Comparison of ENCODE assay signal across 11 mouse cellular contexts in genomic region chr4:117409144-117410048, GRCm38 (mm10).
DNase-seq lines count a peak whose midpoint lies in the region; ATAC-seq lines count a peak whose summit lies in the region.
"Had no signal": no experiment of that assay in that cellular context is flagged by ENCODE, and none has a peak within 500 bp of the region (broad histone marks: within the 10 kb centered on the region; RNA-seq: fewer than 3 reads in every experiment).

No protein-coding gene starts in this region.

- H3K4me1 ChIP-seq in forebrain, embryonic 16.5 days (replicated peaks; ENCODE audit: control insufficient read depth, insufficient read depth, low read length): peaks cover 32% of the 10 kb centered on the region
- peaks cover 40% of the 10 kb centered on the region for H3K4me1 ChIP-seq in limb, embryonic 11.5 days (ENCODE audit: control insufficient read depth, insufficient read depth, low read length)

- no peaks in the 10 kb centered on the region for H3K36me3 ChIP-seq in forebrain, embryonic 16.5 days (ENCODE audit: control insufficient read depth, insufficient read depth)
- H3K36me3 ChIP-seq in limb, embryonic 11.5 days (ENCODE audit: control insufficient read depth, insufficient read depth, low read length): no peaks in the 10 kb centered on the region

- no peaks in the 10 kb centered on the region; the same call in 1 of the 2 replicates for H3K27me3 ChIP-seq in forebrain, embryonic 16.5 days (replicated peaks; ENCODE audit: control insufficient read depth, insufficient read depth, low read length)
- H3K27me3 ChIP-seq in limb, embryonic 11.5 days (ENCODE audit: control insufficient read depth, insufficient read depth, low read length): no peaks in the 10 kb centered on the region

- H3K4me3 ChIP-seq in forebrain, embryonic 16.5 days (replicated peaks; ENCODE audit: low read length): no peak overlapping the region
- H3K4me3 ChIP-seq in limb, embryonic 11.5 days (ENCODE audit: low read depth, low read length): no peak overlapping the region
- H3K4me3 ChIP-seq: heart, adult 2 months had no signal

- H3K27ac ChIP-seq in forebrain, embryonic 16.5 days (ENCODE audit: low read length): no peak overlapping the region
- peak overlapping the region; percentile 51; the same call in 1 of the 2 replicates for H3K27ac ChIP-seq in limb, embryonic 11.5 days (replicated peaks; ENCODE audit: low read depth, low read length)
- H3K27ac ChIP-seq: heart, adult 2 months had no signal

- ATAC-seq in forebrain, embryonic 16.5 days: peak; percentile 15; the same call in 1 of the 2 replicates
- ATAC-seq in limb, embryonic 11.5 days (ENCODE audit: insufficient number of reproducible peaks, low FRiP score, low TSS enrichment, low read depth): peak; percentile 48
- ATAC-seq in granulocyte monocyte progenitor cell, adult 5-6 weeks (replicated peaks; ENCODE audit: poor library complexity, severe bottlenecking): no peak

- no peak overlapping the region for H3K4me2 ChIP-seq in forebrain, embryonic 16.5 days (ENCODE audit: low read length)
- peak overlapping the region; percentile 1; the same call in 1 of the 2 replicates for H3K4me2 ChIP-seq in limb, embryonic 11.5 days (ENCODE audit: low read depth, severe bottlenecking)
- H3K4me2 ChIP-seq: lung, embryonic 14.5 days had no signal

- no peaks in the 10 kb centered on the region for H3K9me3 ChIP-seq in forebrain, embryonic 16.5 days (ENCODE audit: control insufficient read depth, low read length)
- no peaks in the 10 kb centered on the region for H3K9me3 ChIP-seq in limb, embryonic 11.5 days (ENCODE audit: control insufficient read depth, low read length)

- 27% methylated on average over 14 of the region's 14 CpGs for WGBS in forebrain, embryonic 16.5 days
- 33% methylated on average over 14 of the region's 14 CpGs for WGBS in limb, embryonic 11.5 days

- DNase-seq in right cerebral cortex, postnatal 14 days: peak; percentile 18
- DNase-seq in right cerebral cortex, postnatal 10 days (ENCODE audit: low spot score in 2 of 2): no peak
- peak; percentile 77 for DNase-seq in limb, embryonic 11.5 days (ENCODE audit: low spot score)
- DNase-seq in telencephalon, adult 2 months (ENCODE audit: low read depth, low spot score): peak; percentile 64
- DNase-seq in thymus, postnatal 4 days: no peak
- DNase-seq in urinary bladder, adult 18-20 months (ENCODE audit: low spot score in 2 of 2): no peak
- DNase-seq: heart, adult 2 months; kidney, postnatal 14 days; lung, embryonic 14.5 days had no signal

- no peak overlapping the region for H3K9ac ChIP-seq in forebrain, embryonic 16.5 days (replicated peaks; ENCODE audit: low read depth, low read length)
- H3K9ac ChIP-seq in limb, embryonic 11.5 days (ENCODE audit: low read length): no peak overlapping the region
- H3K9ac ChIP-seq: lung, embryonic 14.5 days had no signal

Comparison
In these comparisons a context has a peak if more than half of its experiments do, and no peak if none do; other contexts are left out.
1. DNase-seq: peak in right cerebral cortex, postnatal 14 days (single experiment), limb, embryonic 11.5 days (single experiment) and telencephalon, adult 2 months (single experiment); none in right cerebral cortex, postnatal 10 days (0 of 2), thymus, postnatal 4 days (single experiment) and urinary bladder, adult 18-20 months (0 of 2).